Mouse (Mus musculus) neutrophil, adult 5-6 weeks (primary cell): ENCODE results near the gene Itpk1. TPM values are rescaled to one million over a fixed set of nuclear protein-coding genes. Genes with fewer than 3 reads are reported as not detected.
A peak's percentile ranks its signal among the peaks of the same experiment; 100 is the strongest.

ENCODE experiments used
- ATAC-seq: fragments of 151-379, 151-347 bp; 2 replicates; pipeline ENCODE4 v1.8.0; 2017; ENCODE audit warnings: mild to moderate bottlenecking, moderate TSS enrichment; ENCODE audit not compliant: insufficient number of reproducible peaks, poor library complexity, low FRiP score, severe bottlenecking; ENCODE audit errors: extremely low read depth
- total RNA-seq: library from RNA; stranded (forward); fragments of 200-1000 nt; gene quantifications from 2 replicates; pipeline ENCODE4 v1.2.3, GENCODE M21; 2017

Itpk1 gene
- total RNA-seq, 1 experiment from 2014 or later = 14.0 TPM

DNA sequence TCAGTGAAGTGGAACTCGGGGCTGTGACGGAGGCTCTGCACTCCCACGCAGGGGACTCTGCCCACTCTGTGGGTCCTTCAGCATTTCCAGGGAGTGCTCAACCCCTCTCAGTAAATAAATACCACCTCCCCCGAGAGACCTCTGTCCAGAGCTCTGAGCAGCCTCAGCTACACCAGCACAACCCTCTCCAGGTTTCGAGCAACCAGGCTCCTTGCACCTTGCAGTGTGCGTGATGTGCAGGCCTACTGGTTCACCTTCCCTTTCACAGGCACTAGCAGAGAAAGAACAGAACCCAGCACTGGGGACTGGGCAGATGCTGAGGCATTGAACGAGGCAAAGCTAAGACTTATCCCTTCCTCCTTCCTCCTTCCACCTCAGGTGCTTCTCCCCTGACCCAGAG, 7.3 kb downstream of the Itpk1 start:
- ATAC-seq = no peak

DNA sequence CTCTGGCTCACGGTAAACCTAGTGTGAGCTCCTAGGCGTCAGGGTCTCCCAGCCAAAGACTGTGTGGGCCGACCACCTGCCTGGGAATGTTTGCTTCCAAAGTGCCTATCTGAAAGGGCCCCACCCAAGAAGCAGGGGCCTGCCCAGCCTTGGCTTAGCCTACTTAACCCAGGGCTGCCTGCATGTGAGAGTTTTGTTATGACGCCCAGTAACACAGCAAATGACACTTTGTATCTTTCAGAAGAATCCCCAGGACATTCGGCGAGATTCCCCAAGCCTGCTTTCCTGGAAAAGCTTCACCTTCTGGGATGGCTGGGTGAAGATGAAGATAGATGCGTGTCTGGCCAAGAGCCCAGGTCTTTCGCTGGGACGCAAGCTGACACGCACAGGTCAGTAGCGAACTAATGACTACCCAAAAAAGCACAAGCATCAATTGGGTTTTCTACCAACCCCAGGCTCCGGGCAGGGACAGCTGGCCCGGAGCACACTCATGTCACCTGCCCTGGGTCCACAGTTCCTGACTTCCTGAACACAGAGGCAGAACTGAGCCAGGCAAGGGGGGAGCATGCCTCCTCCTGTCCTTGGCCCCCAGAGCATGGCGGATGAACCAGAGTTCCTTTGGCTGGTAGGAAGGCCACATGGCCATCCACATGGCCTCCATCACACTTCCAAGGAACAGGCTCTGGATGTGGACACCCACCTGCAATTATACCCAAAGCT, 7.9 kb downstream of the Itpk1 start:
- no peak for ATAC-seq

DNA sequence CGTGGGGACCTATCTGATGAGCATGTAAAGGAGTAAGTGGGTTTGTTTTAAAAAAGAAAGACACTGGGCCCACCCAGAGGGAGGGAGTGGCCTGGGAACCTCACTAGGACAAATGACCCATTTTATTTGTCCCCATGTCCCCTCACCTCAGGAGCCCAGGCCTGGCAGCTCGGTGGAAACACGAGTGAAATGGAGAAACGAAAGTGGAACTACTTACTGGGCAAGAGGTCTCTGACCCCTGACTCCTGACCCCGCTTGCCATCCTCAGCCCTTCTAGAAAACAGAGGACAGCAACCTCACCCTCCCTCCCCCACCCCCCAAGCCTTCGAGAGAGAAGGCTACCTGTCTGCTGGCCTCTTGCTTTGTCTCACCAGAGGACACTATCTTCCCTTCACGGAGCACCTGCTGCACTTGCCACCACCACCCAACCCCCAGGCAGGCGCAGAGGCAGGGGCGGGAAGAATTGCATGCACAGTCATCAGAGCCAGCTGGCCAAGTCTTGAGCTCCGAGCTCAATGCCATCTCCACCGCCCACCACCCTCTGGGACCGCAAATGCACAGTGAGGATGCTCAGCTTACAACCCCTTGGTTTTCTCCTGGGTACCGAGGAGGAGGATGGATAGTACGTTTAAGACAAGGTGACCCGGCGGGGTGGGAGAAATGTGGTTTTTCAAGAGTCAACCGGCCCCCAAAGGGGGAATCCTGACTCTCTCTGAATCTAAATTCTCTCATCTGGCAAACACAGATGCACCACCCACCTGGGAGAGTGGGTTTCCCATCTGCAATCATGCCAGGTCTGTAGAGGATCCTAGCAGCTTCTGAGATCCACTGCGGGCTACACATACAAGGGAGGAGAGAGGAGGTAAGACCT, 9.1 kb downstream of the Itpk1 start:
- no peak for ATAC-seq

DNA sequence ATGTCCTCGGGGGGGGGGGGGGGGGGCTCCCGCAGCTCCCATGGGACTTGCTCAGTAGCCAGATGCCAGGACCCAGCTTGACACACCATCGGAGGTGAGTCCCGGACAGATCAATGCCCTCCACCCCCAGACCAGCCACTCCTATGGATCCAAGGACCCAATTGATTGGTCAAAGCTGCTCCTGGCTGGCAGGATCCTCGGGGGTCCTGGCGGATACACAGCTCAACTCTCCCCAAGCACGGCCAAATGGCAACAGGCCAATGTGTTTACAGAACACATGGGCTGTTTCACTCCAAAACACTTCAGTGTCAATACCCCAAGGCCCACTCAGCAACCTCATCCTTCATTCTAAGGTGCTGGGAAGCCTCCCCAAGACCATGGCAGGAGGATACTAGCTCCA, 13.0 kb downstream of the Itpk1 start:
- no peak for ATAC-seq

DNA sequence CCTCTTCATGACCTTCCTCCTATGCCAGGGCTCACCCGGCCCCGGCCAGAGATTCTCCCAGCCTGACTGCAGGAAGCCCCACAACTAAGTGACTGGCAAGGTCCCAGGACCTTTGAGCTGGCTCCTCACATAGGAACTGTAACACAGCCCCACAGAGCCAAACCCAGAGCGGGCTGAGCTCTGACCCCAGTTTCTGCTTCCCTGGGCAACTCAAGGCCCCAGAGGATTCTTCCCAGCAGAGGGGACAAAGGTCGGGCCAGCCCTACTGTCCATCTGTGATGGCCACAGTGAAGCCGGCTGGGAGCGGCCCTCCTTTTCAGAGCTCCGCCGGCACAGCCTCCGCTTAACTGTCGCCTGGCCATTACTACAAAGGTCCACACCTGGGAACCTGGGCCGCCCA, 13.6 kb downstream of the Itpk1 start:
- ATAC-seq = no peak

DNA sequence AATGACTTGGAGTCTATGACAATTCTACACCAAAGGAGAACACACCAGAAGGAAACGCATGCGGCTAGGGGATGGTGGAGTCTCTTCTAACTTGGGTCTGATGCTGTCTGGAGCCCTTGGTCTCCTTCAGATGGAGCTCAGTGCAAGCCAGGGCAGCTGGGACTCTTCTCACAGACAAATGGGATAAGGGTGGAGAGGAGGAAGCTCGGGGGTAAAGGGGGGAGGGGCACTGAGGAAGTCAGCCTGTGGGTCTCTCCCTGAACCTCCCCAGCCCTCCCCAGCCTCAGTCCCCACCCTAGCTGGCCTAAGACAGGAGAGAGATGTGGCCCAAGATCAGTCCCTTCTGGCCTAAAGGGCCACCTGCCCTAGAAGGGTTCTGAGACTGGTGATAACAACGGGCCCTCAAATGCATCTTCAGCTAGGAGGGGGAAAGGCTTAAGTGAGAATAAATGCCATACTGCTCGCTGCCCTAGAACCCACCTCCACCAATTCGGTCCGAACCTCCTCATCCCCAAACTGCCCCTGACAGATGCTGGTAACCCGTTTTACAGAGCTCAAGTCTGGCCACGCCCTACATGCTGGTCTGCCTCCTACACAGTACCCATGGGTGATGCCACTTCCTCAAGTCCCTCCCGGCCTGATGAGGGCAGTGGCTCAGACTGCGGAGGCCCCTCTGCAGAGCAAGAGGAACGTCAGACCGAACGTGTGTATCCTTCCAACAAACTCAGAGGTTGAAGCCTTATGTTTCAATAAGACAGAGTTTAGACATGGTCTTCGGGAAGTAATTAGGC, 14.8 kb downstream of the Itpk1 start:
- ATAC-seq = peak; percentile 89

DNA sequence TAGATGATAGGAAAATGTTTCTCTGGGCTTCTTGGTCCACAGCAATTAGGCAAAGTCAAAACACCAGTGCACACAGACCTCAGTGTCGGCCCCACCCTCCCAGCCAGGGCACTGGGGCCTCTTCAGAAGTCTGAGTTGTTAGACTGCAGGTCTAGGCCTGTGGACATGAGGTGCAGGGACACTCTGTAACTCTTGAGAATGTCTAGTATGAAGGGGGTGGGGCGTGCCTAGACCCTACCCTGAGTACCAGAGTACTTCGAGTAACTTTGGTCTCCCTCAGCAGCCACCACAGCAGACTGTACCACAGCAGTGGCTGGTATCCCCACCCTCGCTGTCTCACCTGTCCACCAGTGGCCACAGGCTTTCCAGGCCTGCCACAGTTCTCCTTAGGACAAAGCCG, 18.4 kb downstream of the Itpk1 start:
- ATAC-seq = no peak

DNA sequence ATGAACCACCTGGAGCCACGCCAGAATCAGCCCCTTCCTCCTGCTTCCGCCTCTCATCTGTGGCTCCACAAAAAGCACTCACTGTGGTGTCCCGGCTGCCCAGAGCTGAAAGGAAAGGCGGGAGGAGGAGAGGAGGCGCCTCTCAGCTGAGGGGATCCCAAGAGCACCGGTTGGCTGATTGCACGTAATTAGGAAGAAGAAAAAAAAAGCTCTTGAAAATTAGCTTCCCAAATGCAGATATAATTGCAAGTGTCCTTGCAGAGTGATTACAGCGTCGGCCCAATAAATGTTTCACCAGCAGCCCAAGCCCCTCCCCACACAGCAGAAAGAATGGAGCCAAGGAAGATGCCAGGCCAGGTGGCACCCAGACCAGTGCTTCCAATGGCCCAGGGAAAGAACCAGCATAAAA, 19.2 kb downstream of the Itpk1 start:
- ATAC-seq = no peak

DNA sequence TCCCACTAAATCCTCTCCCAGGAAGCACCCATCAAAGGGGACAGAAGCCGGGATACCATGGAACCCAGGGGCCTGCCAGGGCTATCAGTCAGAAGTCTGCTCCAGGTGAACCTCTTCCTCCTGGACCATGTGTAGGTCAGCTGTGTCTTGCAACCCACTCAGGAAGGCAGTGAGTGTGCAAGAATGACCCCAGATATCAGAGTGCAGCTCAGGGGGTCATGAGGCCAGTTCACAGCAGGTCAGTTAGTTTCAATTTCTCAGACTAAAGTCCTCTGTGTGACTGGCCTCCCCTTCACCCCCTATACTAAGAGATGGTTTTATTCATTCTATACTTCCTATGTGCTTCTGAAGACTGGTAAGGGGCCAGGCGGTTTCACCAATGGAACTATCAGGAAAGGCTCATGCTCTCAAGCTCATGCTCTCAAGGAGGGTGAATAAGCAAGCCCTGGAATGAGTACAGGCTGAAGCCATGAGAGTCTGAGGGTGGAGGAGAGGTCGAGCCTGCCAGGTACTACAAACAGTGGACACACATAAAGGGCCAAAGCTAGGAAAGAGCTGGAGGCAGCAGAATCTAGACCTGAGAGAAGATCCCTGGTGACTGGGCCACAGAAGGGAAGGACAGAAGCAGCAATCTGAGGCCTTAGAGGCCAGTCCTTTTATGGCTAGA, 19.9 kb downstream of the Itpk1 start:
- ATAC-seq = no peak

DNA sequence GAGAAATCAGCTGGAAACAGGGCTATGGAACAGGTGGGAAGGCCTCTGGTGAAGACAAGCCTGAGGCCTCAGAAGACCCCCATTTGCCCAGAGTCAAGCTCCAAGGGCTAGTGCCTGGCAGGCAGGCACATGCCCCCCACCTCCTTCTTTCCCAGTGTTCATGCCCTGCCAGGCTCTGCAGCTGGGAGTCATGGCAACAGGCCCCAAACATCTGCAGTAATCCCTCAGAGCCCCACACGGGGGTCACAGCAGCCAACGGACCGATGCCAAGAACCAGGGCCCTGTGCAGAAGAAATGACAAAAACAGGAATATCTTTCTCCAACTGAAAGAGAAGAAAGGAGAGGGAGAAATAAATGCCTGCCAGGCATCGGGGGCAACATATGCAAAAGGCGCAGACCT, 20.8 kb downstream of the Itpk1 start:
- ATAC-seq = no peak

DNA sequence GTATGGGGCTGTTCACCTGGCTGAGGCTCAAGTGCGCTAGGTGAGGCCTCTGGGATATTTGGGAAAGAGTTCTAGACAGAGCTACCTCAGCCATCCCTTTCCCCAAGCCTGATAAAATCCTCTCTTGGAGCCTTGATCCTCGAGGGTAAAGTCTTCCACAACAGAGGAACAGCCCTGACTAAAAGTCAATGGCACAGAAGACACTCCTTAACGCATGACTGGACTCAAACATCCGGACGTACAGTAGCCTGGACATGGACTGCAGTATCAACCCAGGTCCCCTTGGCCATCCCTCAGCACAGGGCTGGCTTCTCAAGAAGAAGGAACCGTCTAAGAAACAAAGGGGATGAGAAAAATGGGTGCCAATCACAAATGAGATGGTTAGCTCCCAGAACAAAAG, 21.3 kb downstream of the Itpk1 start:
- no peak for ATAC-seq

DNA sequence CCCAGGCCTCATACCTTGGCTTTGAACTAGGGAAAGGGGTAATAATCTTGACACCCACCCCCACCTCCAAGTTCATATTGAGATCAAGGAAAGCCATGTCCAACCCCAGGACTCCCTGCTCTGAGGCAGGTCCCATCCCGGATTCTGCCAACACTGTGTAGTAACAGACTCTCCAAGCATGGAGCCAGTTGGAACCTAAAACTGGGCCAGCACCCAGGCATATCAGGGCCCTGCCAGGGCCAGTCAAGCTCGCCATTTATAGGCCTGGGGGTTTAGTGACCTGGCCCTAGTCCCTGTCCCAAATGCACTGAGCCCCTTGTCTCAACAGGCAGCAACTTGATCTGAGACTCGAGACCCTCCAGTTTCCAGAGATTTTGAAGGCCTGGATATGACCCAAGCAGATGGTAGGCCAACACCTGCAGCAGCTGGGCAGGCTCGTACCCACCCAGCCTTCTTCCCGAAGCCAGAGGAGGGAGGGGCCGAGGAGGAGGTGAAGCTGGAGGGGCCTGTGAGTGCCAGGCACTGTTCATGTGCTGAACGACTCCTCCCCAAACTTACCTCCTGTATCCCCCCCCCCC, 21.9 kb downstream of the Itpk1 start:
- ATAC-seq = no peak

DNA sequence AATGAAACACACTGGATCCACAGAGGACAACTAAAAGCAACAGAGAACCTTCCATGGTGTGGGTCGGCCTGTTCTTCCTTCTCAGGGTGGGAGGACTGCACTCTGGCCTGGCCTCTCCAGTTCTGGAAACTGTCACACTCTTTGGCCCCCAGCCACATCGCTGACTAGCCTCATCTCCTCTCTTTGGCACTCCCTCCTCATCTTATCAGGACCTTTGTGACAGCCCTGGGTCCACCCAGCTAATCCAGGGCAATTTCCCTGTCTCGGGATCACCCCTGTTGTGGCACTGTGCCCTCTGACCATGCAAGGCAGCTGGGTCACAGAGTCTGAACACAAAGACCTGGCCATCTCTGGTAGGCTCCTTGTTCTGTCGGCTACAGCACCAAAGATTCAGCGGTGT, 22.6 kb downstream of the Itpk1 start:
- no peak for ATAC-seq

DNA sequence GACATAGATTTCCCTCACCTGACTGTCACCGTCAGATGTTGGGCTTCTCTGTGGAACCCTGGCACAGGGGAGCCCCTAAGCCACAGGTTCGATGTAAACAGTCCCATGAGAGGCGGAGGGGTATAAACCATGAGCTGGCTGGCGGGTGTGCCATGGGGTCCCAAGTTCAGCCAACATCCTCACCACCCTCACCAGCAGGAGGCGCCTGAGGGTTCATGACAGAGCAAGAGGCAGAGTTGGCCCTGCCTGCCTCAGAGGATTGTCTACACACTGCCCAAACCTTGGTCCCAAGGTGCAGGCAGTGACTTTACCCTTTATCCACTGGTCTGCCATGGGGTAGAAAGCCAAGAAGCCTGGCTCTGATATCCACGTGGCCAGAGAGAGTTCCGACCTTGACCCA, 23.1 kb downstream of the Itpk1 start:
- ATAC-seq = no peak

DNA sequence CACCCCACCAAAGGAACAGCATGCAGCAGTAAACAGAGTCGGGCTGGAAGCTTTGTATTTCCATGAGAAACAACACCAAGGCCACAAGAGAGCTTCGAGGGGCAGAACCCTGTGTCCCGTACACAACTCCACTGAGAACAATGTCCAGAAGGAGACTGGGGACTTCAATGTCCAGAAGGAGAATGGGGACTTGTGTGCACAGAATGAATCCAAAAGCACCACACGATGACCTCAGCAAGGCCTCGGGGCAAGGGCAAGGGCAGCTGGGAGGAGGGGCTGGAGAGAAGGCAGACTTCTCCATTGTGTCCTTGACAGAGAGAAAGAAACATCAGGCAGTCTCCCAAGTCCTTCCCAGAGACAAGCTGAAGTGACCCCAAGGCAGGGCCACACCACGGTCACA, 25.9 kb downstream of the Itpk1 start:
- no peak for ATAC-seq

DNA sequence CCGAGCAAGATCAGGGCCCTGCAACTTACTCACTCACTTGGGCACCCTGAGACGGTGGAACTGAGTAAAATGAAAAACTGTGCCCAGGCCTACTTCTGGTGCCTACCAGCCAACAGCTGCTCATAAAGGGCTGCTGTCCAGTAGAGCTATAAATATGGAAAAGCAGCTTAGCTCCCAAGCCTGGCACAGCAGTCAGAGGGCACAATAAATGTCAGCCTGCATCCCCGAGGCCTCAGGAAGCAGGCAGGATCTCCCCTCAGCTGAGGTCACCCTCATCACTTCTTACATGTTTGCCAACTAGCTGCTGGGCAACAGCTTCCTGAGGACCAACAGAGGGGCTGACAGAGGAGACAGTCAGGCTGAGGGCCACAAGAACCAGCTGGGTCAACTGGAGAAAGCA, 27.6 kb downstream of the Itpk1 start:
- ATAC-seq = no peak

DNA sequence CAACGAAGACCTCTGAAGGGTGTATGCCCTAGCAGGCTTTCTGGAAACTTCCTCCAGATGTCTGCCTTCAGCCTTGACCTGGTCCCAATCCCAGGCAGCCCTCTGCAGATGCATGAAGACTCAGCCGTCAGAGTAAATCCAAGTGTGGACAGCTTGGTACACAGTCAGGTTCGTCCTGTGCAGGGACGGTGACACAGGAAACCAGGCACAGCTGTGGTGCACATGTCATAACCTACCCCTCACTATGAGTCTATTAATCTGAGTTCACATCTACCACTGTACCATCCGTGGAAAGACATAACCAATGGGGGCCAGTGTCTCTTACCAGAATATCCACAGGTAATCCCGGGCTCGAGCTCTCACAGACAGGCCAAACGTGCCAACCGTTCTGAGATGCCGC, 30.2 kb downstream of the Itpk1 start:
- ATAC-seq = no peak

DNA sequence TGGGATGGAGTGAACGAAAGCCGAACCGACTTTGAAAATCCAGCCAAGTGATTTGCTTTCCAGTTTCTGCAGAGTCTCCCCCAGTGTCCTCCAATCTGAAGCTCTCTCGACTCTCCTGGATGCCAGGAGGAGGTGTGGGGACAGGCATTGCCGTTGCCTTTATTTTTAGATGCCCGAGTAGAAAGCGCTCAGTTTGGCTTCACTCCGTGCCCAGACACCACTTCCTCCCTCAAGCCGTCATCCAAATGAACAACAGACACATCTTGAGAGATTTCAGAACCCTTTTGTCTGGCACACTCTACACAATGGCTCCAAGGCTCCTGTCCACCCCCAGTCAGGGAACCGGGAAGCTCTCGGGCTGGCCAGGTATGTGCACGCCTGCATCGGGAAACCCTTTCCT, 30.6 kb downstream of the Itpk1 start:
- no peak for ATAC-seq
